Mouse (Mus musculus): ENCODE results near the gene Gm10570.

- TF ChIP-seq CTCF (IDR thresholded peaks at IDR 0.05; ENCODE audit: extremely low read depth, insufficient read length, insufficient replicate concordance, low read depth, low read length): no peak
- no peak for TF ChIP-seq POLR2A (IDR thresholded peaks at IDR 0.05; ENCODE audit: low read depth, low read length)
Measured at GRCm38 (mm10) chr4:130302285-130302870, 6.1 kb downstream of the Gm10570 start.
